Mouse (Mus musculus): ENCODE data around the gene Crygb. TPM values are rescaled to one million over a fixed set of nuclear protein-coding genes. Genes with fewer than 3 reads are reported as not detected.

Crygb gene
- not detected in 2 replicates for polyA plus RNA-seq (2021; fragmentation: Nextera tagmentation)
- long read RNA-seq, experiment 1 = 0 reads
- long read RNA-seq, experiment 2 = 0 reads

GRCm38 (mm10) chr1:65082188-65082587 is at the start of gene Crygb:
Gene Crygb, minus strand, starts transcription at chr1:65082288.

GRCm38 (mm10) chr1:65122574-65123372 is 40.7 kb upstream of the Crygb start, which contains the start of gene D630023F18Rik:
Gene D630023F18Rik, minus strand, starts transcription at chr1:65123214.

GRCm38 (mm10) chr1:65119438-65119837 is 37.4 kb upstream of the Crygb start, which contains the start of gene Gm28845:
Gene Gm28845, minus strand, starts transcription at chr1:65119558.

GRCm38 (mm10) chr1:65103273-65103672 is 21.2 kb upstream of the Crygb start, which contains the start of gene Cryga:
Gene Cryga, minus strand, starts transcription at chr1:65103373.

GRCm38 (mm10) chr1:65073589-65073988 is 8.5 kb downstream of the Crygb start, which contains the start of gene Crygc:
Gene Crygc, minus strand, starts transcription at chr1:65073689.

GRCm38 (mm10) chr1:65063352-65063751 is 18.7 kb downstream of the Crygb start, which contains the start of gene Crygd:
Gene Crygd, minus strand, starts transcription at chr1:65063452.

GRCm38 (mm10) chr1:65050952-65051351 is 31.1 kb downstream of the Crygb start, which contains the start of gene Cryge:
Gene Cryge, minus strand, starts transcription at chr1:65051149.

GRCm38 (mm10) chr1:65032641-65033040 is 49.4 kb downstream of the Crygb start, which contains the start of gene Akr1cl:
Gene Akr1cl, minus strand, starts transcription at chr1:65032759.

Other genes starting within 250 kb of the Crygb start
- gene Plekhm3, start 125.5 kb downstream of the Crygb start, polyA plus RNA-seq (2021; fragmentation: Nextera tagmentation) = 8.2 and 10.2 TPM in 2 replicates
- gene Akr1cl, start 49.5 kb downstream of the Crygb start, polyA plus RNA-seq (2021; fragmentation: Nextera tagmentation) = not detected in 2 replicates
- not detected in 2 replicates for gene Cryge, start 31.1 kb downstream of the Crygb start, polyA plus RNA-seq (2021; fragmentation: Nextera tagmentation)
- gene Crygd, start 18.8 kb downstream of the Crygb start, polyA plus RNA-seq (2021; fragmentation: Nextera tagmentation) = not detected in 2 replicates
- gene Crygc, start 8.6 kb downstream of the Crygb start, polyA plus RNA-seq (2021; fragmentation: Nextera tagmentation) = not detected in 2 replicates
- gene Cryga, start 21.1 kb upstream of the Crygb start, polyA plus RNA-seq (2021; fragmentation: Nextera tagmentation) = 0.83 and 1.0 TPM in 2 replicates
- 0.53 and 0.70 TPM in 2 replicates for gene Gm28845, start 37.3 kb upstream of the Crygb start, polyA plus RNA-seq (2021; fragmentation: Nextera tagmentation)
- gene D630023F18Rik, start 40.9 kb upstream of the Crygb start, polyA plus RNA-seq (2021; fragmentation: Nextera tagmentation) = 7.8 and 10.2 TPM in 2 replicates
- gene Idh1, start 104.2 kb upstream of the Crygb start, polyA plus RNA-seq (2021; fragmentation: Nextera tagmentation) = 30.5 and 42.1 TPM in 2 replicates
- 3.6 and 10.1 TPM in 2 replicates for gene Pikfyve, start 104.4 kb upstream of the Crygb start, polyA plus RNA-seq (2021; fragmentation: Nextera tagmentation)
- gene Pth2r, start 199.8 kb upstream of the Crygb start, polyA plus RNA-seq (2021; fragmentation: Nextera tagmentation) = 0.68 and 1.4 TPM in 2 replicates